Mouse (Mus musculus): ENCODE measurements at regions not wholly inside any gene's neighbourhood (a gene's known extent, or its start where the extent isn't known, plus 50 kb on each side); places are given as distances from the start of the nearest gene placed in this dataset.

GRCm38 (mm10) chr8:37099727-37100126 lies 106.3 kb downstream of the AI429214 start:
- TF ChIP-seq CTCF (IDR thresholded peaks at IDR 0.05; ENCODE audit: insufficient read depth, low read depth, low read length) (no peak), POLR2A (IDR thresholded peaks at IDR 0.05; ENCODE audit: insufficient read depth, low read depth, low read length) (no peak)
